Mouse (Mus musculus) spleen, postnatal 36 days (tissue): ENCODE data around the gene Uhrf2.

ENCODE experiments used
- DNase-seq, 2 experiments: peaks; one replicate each; pipeline ENCODE4 v3.0.0; 2022; ENCODE audit warnings: low spot score in 2 of 2, mixed read lengths in 1 of 2

Gene Uhrf2

DNA sequence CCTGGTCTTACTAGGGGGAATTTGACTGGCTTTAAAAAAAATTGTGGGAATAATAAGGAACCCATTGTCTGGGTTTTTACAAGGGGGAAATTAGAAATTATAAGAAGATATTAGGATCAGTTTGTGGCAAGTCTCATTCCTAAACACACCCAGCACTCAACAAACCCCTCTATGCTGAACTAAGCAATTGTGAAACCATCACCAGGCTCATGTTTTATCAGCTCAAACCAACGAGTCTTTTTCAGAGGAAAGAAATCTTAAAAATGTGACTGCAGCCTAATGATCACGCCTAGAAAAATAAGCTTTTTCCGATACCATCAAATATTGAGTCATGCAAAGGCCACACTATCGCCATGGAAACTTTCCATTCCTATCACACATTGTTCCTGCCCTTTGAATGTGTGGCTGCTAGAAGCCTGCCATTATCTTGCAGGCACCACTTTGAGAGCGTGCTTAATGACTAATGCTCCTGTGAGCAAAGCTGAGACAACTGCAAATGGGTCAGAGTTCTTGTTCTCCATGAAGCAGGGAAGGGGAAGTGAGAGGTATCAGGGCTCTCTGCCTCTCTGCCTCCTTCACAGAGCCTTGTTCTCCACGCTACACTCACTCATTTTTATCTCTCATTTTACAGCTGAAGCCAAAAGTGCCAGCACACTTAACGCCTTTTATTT, 94.8 kb downstream of the Uhrf2 start:
- DNase-seq, result no peak

DNA sequence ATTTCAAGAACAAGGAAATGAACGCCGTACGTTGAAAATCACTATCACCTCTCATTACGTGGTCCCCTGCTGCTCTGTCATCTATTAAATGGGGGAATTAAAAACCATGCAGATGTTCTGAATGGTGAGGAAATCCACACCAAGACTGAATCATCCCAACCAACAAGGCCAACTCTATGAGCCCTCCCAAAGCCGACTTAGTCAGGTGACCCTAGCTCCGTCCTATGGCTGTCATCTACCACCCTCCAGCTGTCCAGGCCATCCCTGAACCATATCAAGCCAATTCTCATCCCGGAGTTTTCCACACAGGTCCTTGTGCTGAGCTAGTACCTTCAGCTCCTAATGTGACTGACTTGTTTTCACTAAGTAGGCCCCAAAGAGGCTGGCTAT, 95.4 kb downstream of the Uhrf2 start:
- DNase-seq, result no peak

DNA sequence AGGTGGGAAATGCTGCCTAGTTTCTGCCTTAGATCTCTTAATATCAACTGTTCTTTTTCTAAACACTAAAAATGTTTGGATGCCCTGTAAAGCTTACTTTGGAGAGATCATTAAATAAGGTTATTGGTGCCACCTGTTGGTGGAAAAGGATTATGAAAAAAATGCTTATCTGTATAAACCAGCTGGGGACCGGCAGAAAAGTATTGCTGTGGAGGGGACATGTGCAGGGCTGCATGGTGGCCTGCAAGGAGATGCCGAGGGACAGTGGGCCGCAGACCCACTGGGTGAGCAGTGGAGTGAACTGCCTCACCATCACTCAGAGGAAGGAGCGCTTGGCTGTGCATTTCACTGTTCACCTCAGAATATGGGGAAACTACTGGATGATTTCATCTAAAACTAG, 97.9 kb downstream of the Uhrf2 start:
- DNase-seq, result no peak

DNA sequence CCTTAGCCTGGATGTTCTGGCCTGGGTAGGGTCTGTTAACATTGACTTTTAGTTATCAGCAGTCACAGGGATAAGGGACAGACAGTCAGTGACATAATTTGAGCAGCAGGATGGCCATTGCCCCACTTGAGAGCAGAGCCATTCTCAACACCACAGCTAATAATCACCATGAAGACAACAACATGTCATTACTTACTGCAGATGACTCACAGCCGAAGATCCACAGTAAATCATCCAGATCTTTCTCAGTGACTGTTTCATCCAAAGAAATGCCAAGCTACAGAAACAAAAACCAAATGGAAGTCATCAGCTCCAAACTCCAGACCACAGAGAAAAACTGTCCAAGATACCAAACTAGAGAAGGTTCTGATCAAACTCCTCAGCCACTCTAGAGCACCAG, 106.0 kb downstream of the Uhrf2 start:
- no peak for DNase-seq
